Mouse (Mus musculus) CH12.LX (cell line): ENCODE measurements at regions not wholly inside any gene's neighbourhood (a gene's known extent, or its start where the extent isn't known, plus 50 kb on each side); places are given as distances from the start of the nearest gene placed in this dataset.

ENCODE experiments used
- DNase-seq: peaks from one replicate; pipeline ENCODE4 v3.0.0-alpha.2; 2013; ENCODE audit errors: extremely low read depth
- H3K27ac ChIP-seq: 2 replicates; pipeline ENCODE4 v1.5.1; 2012; ENCODE audit warnings: low read depth, mild to moderate bottlenecking, control low read depth, moderate library complexity; ENCODE audit not compliant: insufficient read depth
- H3K27me3 ChIP-seq: replicated peaks from 2 replicates; pipeline ENCODE3; 2012; ENCODE audit warnings: inconsistent platforms
- H3K36me3 ChIP-seq, 2 experiments: replicated peaks in 1 of 2; 2 replicates each; pipeline versions ENCODE3 to v1.6.1; 2012; ENCODE audit warnings: inconsistent platforms in 1 of 2, low read length in 1 of 2, mild to moderate bottlenecking in 1 of 2, mixed read lengths in 1 of 2, moderate library complexity in 1 of 2; ENCODE audit not compliant: control insufficient read depth in 1 of 2, insufficient read depth in 1 of 2
- H3K4me1 ChIP-seq, 2 experiments: 2 replicates each; pipeline ENCODE4 v1.6.1; 2012; ENCODE audit warnings: inconsistent platforms in 1 of 2, moderate library complexity in 1 of 2; ENCODE audit not compliant: insufficient read depth in 2 of 2, control insufficient read depth in 1 of 2
- H3K4me2 ChIP-seq: 2 replicates; pipeline ENCODE4 v1.6.1; 2012; ENCODE audit warnings: low read depth, mild to moderate bottlenecking, control low read depth; ENCODE audit not compliant: poor library complexity, insufficient read depth, severe bottlenecking
- H3K4me3 ChIP-seq, 3 experiments: fragments of 150-350 bp in 1 of 3; sonication (generic) in 1 of 3; replicated peaks in 1 of 3; 2 replicates each; pipeline versions ENCODE3 to v1.5.1; 2011 to 2012; ENCODE audit warnings: low read depth in 2 of 3, low read length in 2 of 3, mild to moderate bottlenecking in 2 of 3, moderate library complexity in 2 of 3, control low read depth in 1 of 3, improper control_type of control experiment in 1 of 3, inconsistent platforms in 1 of 3, mixed read lengths in 1 of 3; ENCODE audit not compliant: poor library complexity in 1 of 3
- H3K79me2 ChIP-seq: replicated peaks from 2 replicates; pipeline ENCODE4 v1.6.1; 2012; ENCODE audit warnings: mild to moderate bottlenecking, moderate library complexity; ENCODE audit not compliant: control insufficient read depth, poor library complexity, insufficient read depth, severe bottlenecking; ENCODE audit errors: extremely low read depth
- H3K9ac ChIP-seq: 2 replicates; pipeline ENCODE4 v1.6.1; 2012; ENCODE audit warnings: low read depth, mild to moderate bottlenecking, control low read depth, moderate library complexity; ENCODE audit not compliant: insufficient read depth
- H3K9me3 ChIP-seq: replicated peaks from 2 replicates; pipeline ENCODE3; 2012; ENCODE audit warnings: low read length, inconsistent platforms, mixed read lengths
- EP300 ChIP-seq: IDR thresholded peaks from 2 replicates; pipeline ENCODE4 v1.6.1; 2011; ENCODE audit warnings: low read length, improper control_type of control experiment
- PAX5 ChIP-seq: IDR thresholded peaks from 2 replicates; pipeline ENCODE4 v1.6.1; 2012; ENCODE audit warnings: low read length, inconsistent platforms, mixed read lengths
- ZC3H11A ChIP-seq: IDR thresholded peaks from 2 replicates; pipeline ENCODE4 v1.6.1; 2012; ENCODE audit warnings: low read depth, mild to moderate bottlenecking, inconsistent platforms, low read length, improper control_type of control experiment
- dilution Hi-C: fragments of 300-500 bp; cut with MboI; formaldehyde crosslinking; loops from 2 replicates; pipeline ENCODE4 v1.14.3; 2020; ENCODE audit warnings: low sequenced_read_pairs; ENCODE audit not compliant: extremely low pct_unique_long_range_greater_than_20kb, extremely low pct_ligation_motif_present
- in situ Hi-C: fragments of 300-500 bp; cut with MboI; formaldehyde crosslinking; loops from 3 replicates; pipeline ENCODE4 v1.14.3; 2019; ENCODE audit warnings: low sequenced_read_pairs, low pct_ligation_motif_present, low pct_unique_long_range_greater_than_20kb, mixed read lengths

- no peak overlapping the region for H3K4me3 ChIP-seq
- no peaks in the 10 kb centered on the region for H3K9me3 ChIP-seq
- H3K4me1 ChIP-seq = no peaks in the 10 kb centered on the region
- H3K27ac ChIP-seq = no peak overlapping the region
- in situ Hi-C loops = no loop called here
- no peaks in the 10 kb centered on the region for H3K36me3 ChIP-seq
- dilution Hi-C loops = no loop called here
- no peak overlapping the region for H3K4me2 ChIP-seq
- DNase-seq = no peak
- no peak overlapping the region for H3K9ac ChIP-seq
- no peaks in the 10 kb centered on the region for H3K27me3 ChIP-seq
- no peak for TF ChIP-seq ZC3H11A
- TF ChIP-seq EP300 = no peak
- no peak for TF ChIP-seq PAX5
- no peaks in the 10 kb centered on the region for H3K79me2 ChIP-seq
Observed at GRCm38 (mm10) chrX:59689531-59689930, 121.7 kb upstream of the Fgf13 start.
